ENCODE assay signal across 11 mouse cellular contexts in the genomic region with DNA sequence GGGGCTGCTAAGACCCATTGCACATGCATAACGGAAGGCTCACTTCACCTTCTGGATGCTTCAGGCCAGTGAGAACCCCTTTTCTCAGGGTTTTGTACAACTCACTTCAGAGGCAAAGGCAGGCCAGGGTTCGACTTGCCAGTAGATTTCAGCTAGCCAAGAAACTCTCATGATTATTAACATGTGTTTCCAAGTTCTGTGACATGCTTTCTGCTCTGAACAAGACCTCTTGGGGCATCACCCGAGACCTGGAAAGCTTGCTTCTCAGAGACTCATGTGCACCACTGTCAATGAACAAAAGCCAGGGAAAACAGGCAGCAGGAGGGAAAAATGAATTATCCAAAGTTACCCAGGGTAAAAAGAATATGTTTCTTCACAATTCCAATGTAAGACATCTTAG.
DNase-seq lines count a peak whose midpoint lies in the region; ATAC-seq and TF ChIP-seq lines count a peak whose summit lies in the region.
"Had no signal": no experiment of that assay in that cellular context is flagged by ENCODE, and none has a peak within 500 bp of the region (broad histone marks: within the 10 kb centered on the region; RNA-seq: fewer than 3 reads in every experiment).

No protein-coding gene starts in this region.

- H3K27me3 ChIP-seq in hindbrain, embryonic 13.5 days = no peaks in the 10 kb centered on the region
- no peaks in the 10 kb centered on the region for H3K27me3 ChIP-seq in hindbrain, embryonic 14.5 days (ENCODE audit: control insufficient read depth, insufficient read depth, low read length)
- no peaks in the 10 kb centered on the region for H3K27me3 ChIP-seq in neural tube, embryonic 13.5 days
- no peaks in the 10 kb centered on the region for H3K27me3 ChIP-seq in embryonic facial prominence, embryonic 13.5 days
- no peaks in the 10 kb centered on the region for H3K27me3 ChIP-seq in small intestine, adult 2 months (ENCODE audit: control insufficient read depth, insufficient read depth, low read length)

- TF ChIP-seq POLR2A in small intestine, adult 2 months (IDR thresholded peaks at IDR 0.05; ENCODE audit: low read depth, low read length) = no peak

- H3K9me3 ChIP-seq in hindbrain, embryonic 13.5 days = no peaks in the 10 kb centered on the region
- no peaks in the 10 kb centered on the region for H3K9me3 ChIP-seq in hindbrain, embryonic 14.5 days (ENCODE audit: control insufficient read depth, low read length)
- H3K9me3 ChIP-seq in neural tube, embryonic 13.5 days = no peaks in the 10 kb centered on the region
- no peaks in the 10 kb centered on the region for H3K9me3 ChIP-seq in embryonic facial prominence, embryonic 13.5 days
- H3K9me3 ChIP-seq: limb, embryonic 12.5 days had no signal

- no peak for TF ChIP-seq CTCF in small intestine, adult 2 months (IDR thresholded peaks at IDR 0.05; ENCODE audit: extremely low read depth, insufficient read length, insufficient replicate concordance, low read depth, low read length)

- H3K27ac ChIP-seq in hindbrain, embryonic 13.5 days = 0 out of 2 replicates have a peak overlapping the region, but pooled peaks have one; percentile 18
- no peak overlapping the region for H3K27ac ChIP-seq in hindbrain, embryonic 14.5 days
- H3K27ac ChIP-seq in neural tube, embryonic 13.5 days (replicated peaks) = 0 out of 2 replicates have a peak overlapping the region, but pooled peaks have one; percentile 25
- H3K27ac ChIP-seq in embryonic facial prominence, embryonic 13.5 days = peak overlapping the region; percentile 71
- peak overlapping the region; percentile 44; the same call in 1 of the 2 replicates for H3K27ac ChIP-seq in small intestine, adult 2 months (ENCODE audit: insufficient read depth, low read depth, low read length)
- H3K27ac ChIP-seq: limb, embryonic 12.5 days had no signal

- H3K36me3 ChIP-seq in hindbrain, embryonic 13.5 days = peaks cover 4% of the 10 kb centered on the region
- peaks cover 9% of the 10 kb centered on the region for H3K36me3 ChIP-seq in hindbrain, embryonic 14.5 days (replicated peaks; ENCODE audit: control insufficient read depth, insufficient read depth)
- H3K36me3 ChIP-seq in neural tube, embryonic 13.5 days = peaks cover 17% of the 10 kb centered on the region
- peaks cover 10% of the 10 kb centered on the region for H3K36me3 ChIP-seq in embryonic facial prominence, embryonic 13.5 days
- peaks cover 25% of the 10 kb centered on the region for H3K36me3 ChIP-seq in small intestine, adult 2 months (ENCODE audit: control insufficient read depth, insufficient read depth, low read length)

- no peak overlapping the region for H3K4me2 ChIP-seq in hindbrain, embryonic 13.5 days
- H3K4me2 ChIP-seq in hindbrain, embryonic 14.5 days (replicated peaks) = no peak overlapping the region
- H3K4me2 ChIP-seq in neural tube, embryonic 13.5 days = no peak overlapping the region
- peak overlapping the region; percentile 14; the same call in 1 of the 2 replicates for H3K4me2 ChIP-seq in embryonic facial prominence, embryonic 13.5 days
- H3K4me2 ChIP-seq: limb, embryonic 12.5 days had no signal

- H3K4me1 ChIP-seq in hindbrain, embryonic 13.5 days (replicated peaks) = peaks cover 51% of the 10 kb centered on the region
- peaks cover 45% of the 10 kb centered on the region for H3K4me1 ChIP-seq in hindbrain, embryonic 14.5 days (replicated peaks; ENCODE audit: control insufficient read depth, insufficient read depth, low read length)
- peaks cover 70% of the 10 kb centered on the region for H3K4me1 ChIP-seq in neural tube, embryonic 13.5 days (replicated peaks)
- H3K4me1 ChIP-seq in embryonic facial prominence, embryonic 13.5 days = peaks cover 73% of the 10 kb centered on the region
- H3K4me1 ChIP-seq in small intestine, adult 2 months (ENCODE audit: control insufficient read depth, insufficient read depth, insufficient read length, low read length) = peaks cover 14% of the 10 kb centered on the region; the same call in 1 of the 2 replicates

- H3K9ac ChIP-seq in hindbrain, embryonic 13.5 days = no peak overlapping the region
- H3K9ac ChIP-seq in hindbrain, embryonic 14.5 days = no peak overlapping the region
- H3K9ac ChIP-seq in neural tube, embryonic 13.5 days = no peak overlapping the region
- no peak overlapping the region for H3K9ac ChIP-seq in embryonic facial prominence, embryonic 13.5 days
- H3K9ac ChIP-seq: limb, embryonic 12.5 days had no signal

- 61% methylated on average over 3 of the region's 3 CpGs for WGBS in hindbrain, embryonic 13.5 days
- 62% methylated on average over 3 of the region's 3 CpGs for WGBS in hindbrain, embryonic 14.5 days
- WGBS in neural tube, embryonic 13.5 days = 70% methylated on average over 3 of the region's 3 CpGs
- 21% methylated on average over 3 of the region's 3 CpGs for WGBS in embryonic facial prominence, embryonic 13.5 days
- WGBS in small intestine, adult 2 months = 45% methylated on average over 3 of the region's 3 CpGs

- DNase-seq in hindbrain, embryonic 14.5 days (ENCODE audit: low spot score) = no peak
- no peak for DNase-seq in neural tube, embryonic 10.5 days (ENCODE audit: extremely low spot score, low spot score)
- DNase-seq in right cerebral cortex, adult 2 months (ENCODE audit: low spot score in 2 of 2) = no peak
- DNase-seq in ovary, postnatal 36 days (ENCODE audit: low spot score) = no peak

- no peak overlapping the region for H3K4me3 ChIP-seq in hindbrain, embryonic 13.5 days
- H3K4me3 ChIP-seq in hindbrain, embryonic 14.5 days (replicated peaks; ENCODE audit: low read length) = no peak overlapping the region
- H3K4me3 ChIP-seq in neural tube, embryonic 13.5 days = no peak overlapping the region
- H3K4me3 ChIP-seq in embryonic facial prominence, embryonic 13.5 days = no peak overlapping the region
- no peak overlapping the region for H3K4me3 ChIP-seq in small intestine, adult 2 months (ENCODE audit: low read depth, low read length)
- H3K4me3 ChIP-seq: limb, embryonic 12.5 days had no signal

- no peak for ATAC-seq in hindbrain, embryonic 13.5 days (ENCODE audit: low FRiP score)
- no peak for ATAC-seq in hindbrain, embryonic 14.5 days (ENCODE audit: low FRiP score)
- ATAC-seq in neural tube, embryonic 13.5 days (ENCODE audit: low read depth) = no peak
- ATAC-seq in embryonic facial prominence, embryonic 13.5 days (ENCODE audit: insufficient number of reproducible peaks, insufficient read depth, low FRiP score, low TSS enrichment, low read depth) = no peak
- ATAC-seq: hindbrain, embryonic 16.5 days; midbrain, embryonic 16.5 days had no signal
